Comparison of ENCODE assay signal across 13 mouse cellular contexts in the genomic region with DNA sequence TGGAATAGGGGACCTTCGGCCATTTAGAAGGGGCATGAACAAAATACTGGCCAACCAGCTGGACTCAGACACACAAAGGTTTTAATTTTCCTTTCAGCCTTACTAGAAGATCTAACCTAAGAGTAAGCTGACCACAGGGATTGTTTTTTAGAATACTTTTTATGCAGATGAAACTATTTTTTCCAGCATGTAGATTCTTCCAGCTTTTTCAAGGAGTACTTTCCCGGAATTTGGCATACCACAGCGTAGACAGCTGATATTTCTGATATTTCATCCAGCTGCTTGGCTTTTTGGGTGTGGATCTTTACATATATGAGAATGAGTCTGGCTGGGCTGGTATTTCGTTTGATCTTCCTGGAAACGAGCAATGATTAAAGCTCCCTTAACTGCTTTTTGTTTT. TPM values are rescaled to one million over a fixed set of nuclear protein-coding genes. Genes with fewer than 3 reads are reported as not detected.
DNase-seq lines count a peak whose midpoint lies in the region; ATAC-seq and TF ChIP-seq lines count a peak whose summit lies in the region.
"Had no signal": no experiment of that assay in that cellular context is flagged by ENCODE, and none has a peak within 500 bp of the region (broad histone marks: within the 10 kb centered on the region; RNA-seq: fewer than 3 reads in every experiment).

No protein-coding gene starts in this region.

- no peak for TF ChIP-seq CTCF in midbrain, postnatal 0 days (IDR thresholded peaks at IDR 0.05)

- H3K9me3 ChIP-seq in hindbrain, embryonic 10.5 days: no peaks in the 10 kb centered on the region
- H3K9me3 ChIP-seq in hindbrain, embryonic 12.5 days (replicated peaks): no peaks in the 10 kb centered on the region
- no peaks in the 10 kb centered on the region for H3K9me3 ChIP-seq in midbrain, postnatal 0 days (ENCODE audit: low read length)
- H3K9me3 ChIP-seq: limb, embryonic 12.5 days; midbrain, embryonic 15.5 days had no signal

- H3K36me3 ChIP-seq in hindbrain, embryonic 10.5 days: peaks cover 43% of the 10 kb centered on the region
- peaks cover 28% of the 10 kb centered on the region for H3K36me3 ChIP-seq in hindbrain, embryonic 12.5 days
- H3K36me3 ChIP-seq in midbrain, postnatal 0 days (ENCODE audit: insufficient read depth, low read length): peaks cover 28% of the 10 kb centered on the region

- no peaks in the 10 kb centered on the region for H3K27me3 ChIP-seq in hindbrain, embryonic 10.5 days (ENCODE audit: insufficient read depth, poor library complexity, severe bottlenecking)
- no peaks in the 10 kb centered on the region for H3K27me3 ChIP-seq in hindbrain, embryonic 12.5 days
- H3K27me3 ChIP-seq in midbrain, postnatal 0 days (ENCODE audit: insufficient read depth, low read length): no peaks in the 10 kb centered on the region
- H3K27me3 ChIP-seq: limb, embryonic 12.5 days; midbrain, embryonic 15.5 days had no signal

- H3K4me1 ChIP-seq in hindbrain, embryonic 10.5 days (replicated peaks): peaks cover 33% of the 10 kb centered on the region
- peaks cover 19% of the 10 kb centered on the region for H3K4me1 ChIP-seq in hindbrain, embryonic 12.5 days
- H3K4me1 ChIP-seq in midbrain, postnatal 0 days (ENCODE audit: insufficient read depth, low read length): peaks cover 17% of the 10 kb centered on the region

- no peak overlapping the region; the same call in 1 of the 2 replicates for H3K4me3 ChIP-seq in hindbrain, embryonic 10.5 days
- H3K4me3 ChIP-seq in hindbrain, embryonic 12.5 days: no peak overlapping the region
- H3K4me3 ChIP-seq in midbrain, postnatal 0 days (ENCODE audit: low read depth, low read length): no peak overlapping the region
- H3K4me3 ChIP-seq: limb, embryonic 12.5 days; midbrain, embryonic 15.5 days had no signal

- ATAC-seq in hindbrain, embryonic 12.5 days (ENCODE audit: low FRiP score): no peak
- no peak for ATAC-seq in midbrain, postnatal 0 days (ENCODE audit: low FRiP score)
- ATAC-seq: forebrain, postnatal 0 days had no signal

- WGBS in hindbrain, embryonic 10.5 days: 50% methylated on average over 5 of the region's 5 CpGs
- WGBS in hindbrain, embryonic 12.5 days: 49% methylated on average over 5 of the region's 5 CpGs
- WGBS in midbrain, postnatal 0 days: 49% methylated on average over 5 of the region's 5 CpGs

- DNase-seq in hindbrain, embryonic 10.5 days (ENCODE audit: low spot score): no peak
- DNase-seq in lung, postnatal 14 days: peak; percentile 15
- DNase-seq in lung, postnatal 10 days: no peak
- peak; percentile 42 for DNase-seq in induced T-regulatory cell, adult 2 months (ENCODE audit: low read depth)
- DNase-seq in testis, postnatal 14 days (ENCODE audit: low spot score): no peak
- no peak for DNase-seq in adrenal gland, adult 8-10 months
- DNase-seq in midbrain, postnatal 0 days (ENCODE audit: low spot score): no peak
- DNase-seq: cerebellum, adult 11-12 months; forebrain, postnatal 0 days; kidney, adult 18-20 months had no signal

- no peak overlapping the region for H3K9ac ChIP-seq in hindbrain, embryonic 12.5 days
- H3K9ac ChIP-seq in midbrain, postnatal 0 days (replicated peaks; ENCODE audit: low read length, poor library complexity, severe bottlenecking): no peak overlapping the region
- H3K9ac ChIP-seq: forebrain, postnatal 0 days; limb, embryonic 12.5 days; midbrain, embryonic 15.5 days had no signal

- peak overlapping the region; percentile 29; the same call in 1 of the 2 replicates for H3K27ac ChIP-seq in hindbrain, embryonic 10.5 days
- no peak overlapping the region for H3K27ac ChIP-seq in hindbrain, embryonic 12.5 days
- H3K27ac ChIP-seq in midbrain, postnatal 0 days (ENCODE audit: low read depth, low read length): no peak overlapping the region; the same call in 1 of the 2 replicates
- H3K27ac ChIP-seq: limb, embryonic 12.5 days; midbrain, embryonic 15.5 days had no signal

- no peak overlapping the region for H3K4me2 ChIP-seq in hindbrain, embryonic 12.5 days (replicated peaks)
- no peak overlapping the region for H3K4me2 ChIP-seq in midbrain, postnatal 0 days (ENCODE audit: low read depth, low read length, poor library complexity, severe bottlenecking)
- H3K4me2 ChIP-seq: limb, embryonic 12.5 days; midbrain, embryonic 15.5 days had no signal

RNA-seq across cellular contexts. Expression of gene Klf6, which starts 8.2 kb away (rescaled TPM):
- polyA plus RNA-seq in hindbrain, embryonic 10.5 days (2016; fragmentation: Nextera tagmentation; extraction: Ambion mirVana): 58.2 and 59.0 TPM in 2 replicates
- polyA plus RNA-seq in hindbrain, embryonic 12.5 days (2016; fragmentation: Nextera tagmentation; extraction: Ambion mirVana): 92.0 and 94.7 TPM in 2 replicates
- total RNA-seq in adrenal gland, adult 8-10 months (2022): 10 to 100 TPM; 34.6 to 57.1 (median 44.8) TPM
- total RNA-seq in midbrain, postnatal 0 days (2014; rRNA removed): 63.9 and 75.1 TPM in 2 replicates
- 153 and 157 TPM in 2 replicates for polyA plus RNA-seq in midbrain, postnatal 0 days (2015; fragmentation: Nextera tagmentation; extraction: Ambion mirVana)

Comparison
In these comparisons a context has a peak if more than half of its experiments do, and no peak if none do; other contexts are left out.
1. DNase-seq: peak in lung, postnatal 14 days (single experiment) and induced T-regulatory cell, adult 2 months (single experiment); none in hindbrain, embryonic 10.5 days (single experiment), lung, postnatal 10 days (single experiment), testis, postnatal 14 days (single experiment), adrenal gland, adult 8-10 months (single experiment) and midbrain, postnatal 0 days (single experiment).